Mouse (Mus musculus): ENCODE results near the gene Kcnk2. TPM values are rescaled to one million over a fixed set of nuclear protein-coding genes. Genes with fewer than 3 reads are reported as not detected.
A peak's percentile ranks its signal among the peaks of the same experiment; 100 is the strongest.

The Kcnk2 gene
- polyA plus RNA-seq, 1 experiment from 2014 or later = 6.2 TPM

- WGBS = 73% methylated on average over 5 of the region's 5 CpGs
- Histone ChIP-seq H3K27me3 (ENCODE audit: control insufficient read depth, insufficient read depth, low read length) (no peaks in the 10 kb centered on the region), H3K9me3 (replicated peaks; ENCODE audit: control insufficient read depth, low read length) (no peaks in the 10 kb centered on the region), H3K4me3 (ENCODE audit: low read depth, low read length) (no peak overlapping the region), H3K4me1 (ENCODE audit: control insufficient read depth, insufficient read depth, low read length) (no peaks in the 10 kb centered on the region), H3K4me2 (ENCODE audit: low read depth, low read length) (no peak overlapping the region), H3K36me3 (replicated peaks; ENCODE audit: control insufficient read depth, insufficient read depth, low read depth, low read length) (no peaks in the 10 kb centered on the region), H3K27ac (replicated peaks; ENCODE audit: low read depth, low read length) (no peak overlapping the region), H3K9ac (replicated peaks; ENCODE audit: low read length) (no peak overlapping the region)
- ATAC-seq (replicated peaks; ENCODE audit: insufficient number of reproducible peaks, low FRiP score, low TSS enrichment, low read depth) (no peak), DNase-seq (ENCODE audit: low spot score) (no peak)
Measured at GRCm38 (mm10) chr1:189364188-189364587, 37.9 kb downstream of the Kcnk2 start.

- no peak overlapping the region for H3K4me2 ChIP-seq (ENCODE audit: low read depth, low read length)
- DNase-seq (ENCODE audit: low spot score) (no peak), ATAC-seq (replicated peaks; ENCODE audit: insufficient number of reproducible peaks, low FRiP score, low TSS enrichment, low read depth) (no peak)
- H3K36me3 ChIP-seq (replicated peaks; ENCODE audit: control insufficient read depth, insufficient read depth, low read depth, low read length) = no peaks in the 10 kb centered on the region
- H3K9ac ChIP-seq (replicated peaks; ENCODE audit: low read length) = no peak overlapping the region
- no peak overlapping the region for H3K4me3 ChIP-seq (ENCODE audit: low read depth, low read length)
- no peaks in the 10 kb centered on the region for H3K9me3 ChIP-seq (replicated peaks; ENCODE audit: control insufficient read depth, low read length)
- 73% methylated on average over 6 of the region's 6 CpGs for WGBS
- H3K27ac ChIP-seq (replicated peaks; ENCODE audit: low read depth, low read length) = no peak overlapping the region
- H3K4me1 ChIP-seq (ENCODE audit: control insufficient read depth, insufficient read depth, low read length) = no peaks in the 10 kb centered on the region
- no peaks in the 10 kb centered on the region for H3K27me3 ChIP-seq (ENCODE audit: control insufficient read depth, insufficient read depth, low read length)
Measured at GRCm38 (mm10) chr1:189362579-189362978, 39.5 kb downstream of the Kcnk2 start.

- no peak overlapping the region for H3K4me3 ChIP-seq (ENCODE audit: low read depth, low read length)
- WGBS = 84% methylated on average over 4 of the region's 4 CpGs
- no peak for ATAC-seq (replicated peaks; ENCODE audit: insufficient number of reproducible peaks, low FRiP score, low TSS enrichment, low read depth)
- H3K9ac ChIP-seq (replicated peaks; ENCODE audit: low read length) = no peak overlapping the region
- peak; percentile 11 for DNase-seq (ENCODE audit: low spot score)
- no peak overlapping the region for H3K27ac ChIP-seq (replicated peaks; ENCODE audit: low read depth, low read length)
- no peak overlapping the region for H3K4me2 ChIP-seq (ENCODE audit: low read depth, low read length)
- H3K4me1 ChIP-seq (ENCODE audit: control insufficient read depth, insufficient read depth, low read length) = no peaks in the 10 kb centered on the region
- no peaks in the 10 kb centered on the region for H3K36me3 ChIP-seq (replicated peaks; ENCODE audit: control insufficient read depth, insufficient read depth, low read depth, low read length)
- no peaks in the 10 kb centered on the region for H3K27me3 ChIP-seq (ENCODE audit: control insufficient read depth, insufficient read depth, low read length)
- H3K9me3 ChIP-seq (replicated peaks; ENCODE audit: control insufficient read depth, low read length) = no peaks in the 10 kb centered on the region
Measured at GRCm38 (mm10) chr1:189359699-189360098, 42.4 kb downstream of the Kcnk2 start.

GRCm38 (mm10) chr1:189353887-189354286, 48.2 kb downstream of the Kcnk2 start:
- WGBS = 88% methylated on average over 1 of the region's 1 CpGs
- ATAC-seq (replicated peaks; ENCODE audit: insufficient number of reproducible peaks, low FRiP score, low TSS enrichment, low read depth) = no peak

GRCm38 (mm10) chr1:189351804-189352203, 50.3 kb downstream of the Kcnk2 start:
- Histone ChIP-seq H3K9ac (replicated peaks; ENCODE audit: low read length) (no peak overlapping the region), H3K9me3 (replicated peaks; ENCODE audit: control insufficient read depth, low read length) (no peaks in the 10 kb centered on the region), H3K4me3 (ENCODE audit: low read depth, low read length) (no peak overlapping the region), H3K4me2 (ENCODE audit: low read depth, low read length) (no peak overlapping the region), H3K27ac (replicated peaks; ENCODE audit: low read depth, low read length) (no peak overlapping the region), H3K27me3 (ENCODE audit: control insufficient read depth, insufficient read depth, low read length) (no peaks in the 10 kb centered on the region), H3K36me3 (replicated peaks; ENCODE audit: control insufficient read depth, insufficient read depth, low read depth, low read length) (no peaks in the 10 kb centered on the region), H3K4me1 (ENCODE audit: control insufficient read depth, insufficient read depth, low read length) (no peaks in the 10 kb centered on the region)
- 89% methylated on average over 6 of the region's 6 CpGs for WGBS
- no peak for ATAC-seq (replicated peaks; ENCODE audit: insufficient number of reproducible peaks, low FRiP score, low TSS enrichment, low read depth)
- no peak for DNase-seq (ENCODE audit: low spot score)

More at GRCm38 (mm10) chr1:189353887-189354286, 48.2 kb downstream of the Kcnk2 start:
- no peak overlapping the region for H3K9ac ChIP-seq (replicated peaks; ENCODE audit: low read length)
- H3K27me3 ChIP-seq (ENCODE audit: control insufficient read depth, insufficient read depth, low read length) = no peaks in the 10 kb centered on the region
- no peak overlapping the region for H3K4me2 ChIP-seq (ENCODE audit: low read depth, low read length)
- H3K36me3 ChIP-seq (replicated peaks; ENCODE audit: control insufficient read depth, insufficient read depth, low read depth, low read length) = no peaks in the 10 kb centered on the region
- H3K4me1 ChIP-seq (ENCODE audit: control insufficient read depth, insufficient read depth, low read length) = no peaks in the 10 kb centered on the region
- no peak for DNase-seq (ENCODE audit: low spot score)
- no peak overlapping the region for H3K27ac ChIP-seq (replicated peaks; ENCODE audit: low read depth, low read length)
- H3K4me3 ChIP-seq (ENCODE audit: low read depth, low read length) = no peak overlapping the region
- H3K9me3 ChIP-seq (replicated peaks; ENCODE audit: control insufficient read depth, low read length) = no peaks in the 10 kb centered on the region

GRCm38 (mm10) chr1:189349205-189349604, 52.9 kb downstream of the Kcnk2 start:
- H3K27ac ChIP-seq (replicated peaks; ENCODE audit: low read depth, low read length) = no peak overlapping the region
- DNase-seq (ENCODE audit: low spot score) (no peak), ATAC-seq (replicated peaks; ENCODE audit: insufficient number of reproducible peaks, low FRiP score, low TSS enrichment, low read depth) (no peak)
- no peaks in the 10 kb centered on the region for H3K4me1 ChIP-seq (ENCODE audit: control insufficient read depth, insufficient read depth, low read length)
- no peaks in the 10 kb centered on the region for H3K36me3 ChIP-seq (replicated peaks; ENCODE audit: control insufficient read depth, insufficient read depth, low read depth, low read length)
- no peak overlapping the region for H3K9ac ChIP-seq (replicated peaks; ENCODE audit: low read length)
- no peak overlapping the region for H3K4me3 ChIP-seq (ENCODE audit: low read depth, low read length)
- peaks cover 4% of the 10 kb centered on the region; the same call in 1 of the 2 replicates for H3K27me3 ChIP-seq (ENCODE audit: control insufficient read depth, insufficient read depth, low read length)
- no peaks in the 10 kb centered on the region for H3K9me3 ChIP-seq (replicated peaks; ENCODE audit: control insufficient read depth, low read length)
- 87% methylated on average over 5 of the region's 5 CpGs for WGBS
- H3K4me2 ChIP-seq (ENCODE audit: low read depth, low read length) = no peak overlapping the region

- no peak overlapping the region for H3K27ac ChIP-seq (replicated peaks; ENCODE audit: low read depth, low read length)
- no peak for DNase-seq (ENCODE audit: low spot score)
- H3K4me1 ChIP-seq (ENCODE audit: control insufficient read depth, insufficient read depth, low read length) = no peaks in the 10 kb centered on the region
- no peak for ATAC-seq (replicated peaks; ENCODE audit: insufficient number of reproducible peaks, low FRiP score, low TSS enrichment, low read depth)
- H3K4me3 ChIP-seq (ENCODE audit: low read depth, low read length) = no peak overlapping the region
- WGBS = 76% methylated on average over 5 of the region's 5 CpGs
- H3K36me3 ChIP-seq (replicated peaks; ENCODE audit: control insufficient read depth, insufficient read depth, low read depth, low read length) = no peaks in the 10 kb centered on the region
- H3K27me3 ChIP-seq (ENCODE audit: control insufficient read depth, insufficient read depth, low read length) = peaks cover 9% of the 10 kb centered on the region
- no peaks in the 10 kb centered on the region for H3K9me3 ChIP-seq (replicated peaks; ENCODE audit: control insufficient read depth, low read length)
- H3K4me2 ChIP-seq (ENCODE audit: low read depth, low read length) = no peak overlapping the region
- no peak overlapping the region for H3K9ac ChIP-seq (replicated peaks; ENCODE audit: low read length)
Measured at GRCm38 (mm10) chr1:189345166-189345565, 56.9 kb downstream of the Kcnk2 start.

GRCm38 (mm10) chr1:189343301-189344251, 58.5 kb downstream of the Kcnk2 start:
- Histone ChIP-seq H3K4me2 (ENCODE audit: low read depth, low read length) (peak overlapping the region; percentile 98), H3K36me3 (replicated peaks; ENCODE audit: control insufficient read depth, insufficient read depth, low read depth, low read length) (no peaks in the 10 kb centered on the region), H3K27ac (replicated peaks; ENCODE audit: low read depth, low read length) (no peak overlapping the region), H3K9ac (replicated peaks; ENCODE audit: low read length) (peak overlapping the region; percentile 86), H3K27me3 (ENCODE audit: control insufficient read depth, insufficient read depth, low read length) (peaks cover 9% of the 10 kb centered on the region), H3K4me3 (ENCODE audit: low read depth, low read length) (peak overlapping the region; percentile 57), H3K9me3 (replicated peaks; ENCODE audit: control insufficient read depth, low read length) (no peaks in the 10 kb centered on the region), H3K4me1 (ENCODE audit: control insufficient read depth, insufficient read depth, low read length) (no peaks in the 10 kb centered on the region)
- 1% methylated on average over 67 of the region's 82 CpGs for WGBS
- DNase-seq (ENCODE audit: low spot score) (peak; percentile 55), ATAC-seq (replicated peaks; ENCODE audit: insufficient number of reproducible peaks, low FRiP score, low TSS enrichment, low read depth) (peak; percentile 76)

Measured in embryonic facial prominence, embryonic 11.5 days (tissue).